Mouse (Mus musculus) left cerebral cortex, postnatal 14 days (tissue): ENCODE results near the gene Tns2. TPM values are rescaled to one million over a fixed set of nuclear protein-coding genes. Genes with fewer than 3 reads are reported as not detected.

Source experiments
- DNase-seq, 2 experiments: peaks; one replicate each; pipeline ENCODE4 v3.0.0; 2021 to 2022; ENCODE audit warnings: low spot score in 2 of 2, mixed read lengths in 1 of 2
- intact Hi-C: fragments of 180-260 bp; cut with DNase I; formaldehyde crosslinking; loops from one replicate; pipeline ENCODE4 v1.15.1; 2025
- total RNA-seq, 2 experiments: library from RNA; stranded (reverse); gene quantifications; 2 replicates each; pipeline ENCODE4 v1.2.3; 2021

The Tns2 gene
- total RNA-seq, 2 experiments from 2014 or later: 14.4 to 18.5 TPM

GRCm38 (mm10) chr15:102119121-102119830 lies 19.1 kb downstream of the Tns2 start:
- intact Hi-C loops: no loop called here
- DNase-seq: no peak

- no peak for DNase-seq
- intact Hi-C loops: no loop called here
Observed at GRCm38 (mm10) chr15:102119831-102120170, 19.6 kb downstream of the Tns2 start.

- intact Hi-C loops: no loop called here
Observed at GRCm38 (mm10) chr15:102120530-102120929, 20.3 kb downstream of the Tns2 start.

GRCm38 (mm10) chr15:102126303-102126702 lies 26.1 kb downstream of the Tns2 start:
- intact Hi-C loops: no loop called here
- DNase-seq: no peak

More at GRCm38 (mm10) chr15:102120530-102120929, 20.3 kb downstream of the Tns2 start:
- DNase-seq: no peak

GRCm38 (mm10) chr15:102133314-102133713 lies 33.1 kb downstream of the Tns2 start:
- no peak for DNase-seq
- intact Hi-C loops: no loop called here

- DNase-seq: no peak
- intact Hi-C loops: loop anchor here (2.0 kb wide), 1 partner anchor 26 kb away; no protein-coding TSS in a partner anchor
Observed at GRCm38 (mm10) chr15:102134709-102135108, 34.5 kb downstream of the Tns2 start.

GRCm38 (mm10) chr15:102135522-102136128 lies 35.4 kb downstream of the Tns2 start:
- intact Hi-C loops: loop anchor here (2.0 kb wide), 1 partner anchor 27 kb away; no protein-coding TSS in a partner anchor
- DNase-seq: no peak

- intact Hi-C loops: no loop called here
- DNase-seq: peak; percentile 98 to 99
Observed at GRCm38 (mm10) chr15:102136129-102136758, 36.0 kb downstream of the Tns2 start, which contains the start of gene Spryd3. Spryd3 (minus strand) TSS chr15:102136234.

GRCm38 (mm10) chr15:102141120-102141519 lies 40.9 kb downstream of the Tns2 start:
- intact Hi-C loops: no loop called here
- no peak for DNase-seq

- DNase-seq: no peak
- intact Hi-C loops: no loop called here
Observed at GRCm38 (mm10) chr15:102142914-102143912, 43.0 kb downstream of the Tns2 start.

GRCm38 (mm10) chr15:102144274-102144711 lies 44.1 kb downstream of the Tns2 start, which contains the start of gene Igfbp6:
Igfbp6 (plus strand) TSS chr15:102144362.
- no peak for DNase-seq
- intact Hi-C loops: no loop called here

- intact Hi-C loops: loop anchor here (5.0 kb wide), 1 partner anchor 37 kb away; no protein-coding TSS in a partner anchor
- no peak for DNase-seq
Observed at GRCm38 (mm10) chr15:102144726-102145125, 44.5 kb downstream of the Tns2 start.

GRCm38 (mm10) chr15:102145330-102145729 lies 45.1 kb downstream of the Tns2 start:
- peak; percentile 27 to 48 for DNase-seq
- intact Hi-C loops: loop anchor here (5.0 kb wide), 1 partner anchor 38 kb away; no protein-coding TSS in a partner anchor

GRCm38 (mm10) chr15:102146089-102146488 lies 45.9 kb downstream of the Tns2 start:
- intact Hi-C loops: loop anchor here (5.0 kb wide), 1 partner anchor 39 kb away; no protein-coding TSS in a partner anchor

GRCm38 (mm10) chr15:102146882-102147281 lies 46.7 kb downstream of the Tns2 start:
- intact Hi-C loops: loop anchor here (5.0 kb wide), 1 partner anchor 40 kb away; no protein-coding TSS in a partner anchor
- peak; percentile 56 to 64 for DNase-seq

More at GRCm38 (mm10) chr15:102146089-102146488, 45.9 kb downstream of the Tns2 start:
- no peak for DNase-seq

GRCm38 (mm10) chr15:102147674-102148402 lies 47.6 kb downstream of the Tns2 start:
- intact Hi-C loops: loop anchor here (5.0 kb wide), 1 partner anchor 41 kb away; no protein-coding TSS in a partner anchor
- no peak for DNase-seq

- intact Hi-C loops: loop anchor here (5.0 kb wide), 1 partner anchor 42 kb away; no protein-coding TSS in a partner anchor
- DNase-seq: no peak
Observed at GRCm38 (mm10) chr15:102149561-102149960, 49.3 kb downstream of the Tns2 start.
